Mouse (Mus musculus): Measurements from ENCODE around the gene Sh3glb2. TPM values are rescaled to one million over a fixed set of nuclear protein-coding genes. Genes with fewer than 3 reads are reported as not detected.
A peak's percentile ranks its signal among the peaks of the same experiment; 100 is the strongest.

Sh3glb2 gene
- polyA plus RNA-seq, 1 experiment from 2014 or later: 20.9 TPM

DNA sequence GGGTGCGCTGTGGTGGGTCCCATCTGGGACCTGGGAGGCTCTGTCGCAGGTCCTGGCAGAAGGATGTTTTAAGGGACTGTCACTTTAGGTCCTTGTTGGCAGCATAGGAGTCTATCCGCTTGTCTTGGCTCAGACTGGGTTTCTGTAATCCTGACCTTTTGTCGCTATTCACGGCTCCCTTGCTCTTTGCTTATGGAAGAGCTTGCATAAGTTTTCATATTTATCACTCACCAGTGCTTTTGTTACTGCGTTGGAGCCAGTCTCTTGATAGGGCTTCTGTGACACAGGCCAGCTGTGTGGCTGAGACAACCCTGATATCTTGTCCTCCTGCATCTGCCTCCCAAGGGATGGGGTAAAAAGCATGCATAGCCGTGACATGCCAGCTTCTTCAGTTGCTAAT is 20.2 kb upstream of the Sh3glb2 start:
- 65% methylated on average over 7 of the region's 7 CpGs for WGBS (ENCODE audit: insufficient replicate concordance)
- DNase-seq (no peak), ATAC-seq (ENCODE audit: low read depth) (peak; percentile 59)
- Histone ChIP-seq H3K9ac (peak overlapping the region; percentile 44), H3K27ac (peak overlapping the region; percentile 85), H3K9me3 (replicated peaks) (no peaks in the 10 kb centered on the region), H3K27me3 (no peaks in the 10 kb centered on the region), H3K4me2 (no peak overlapping the region), H3K36me3 (peaks cover 84% of the 10 kb centered on the region), H3K4me1 (replicated peaks) (peaks cover 55% of the 10 kb centered on the region), H3K4me3 (replicated peaks) (no peak overlapping the region)

GRCm38 (mm10) chr2:30377721-30378120 is 18.6 kb upstream of the Sh3glb2 start:
- H3K27me3 ChIP-seq: no peaks in the 10 kb centered on the region
- peaks cover 46% of the 10 kb centered on the region for H3K4me1 ChIP-seq (replicated peaks)
- H3K4me2 ChIP-seq: no peak overlapping the region
- peaks cover 82% of the 10 kb centered on the region for H3K36me3 ChIP-seq
- no peak for ATAC-seq (ENCODE audit: low read depth)
- no peaks in the 10 kb centered on the region for H3K9me3 ChIP-seq (replicated peaks)
- H3K9ac ChIP-seq: no peak overlapping the region
- H3K27ac ChIP-seq: no peak overlapping the region; the same call in 1 of the 2 replicates
- 75% methylated on average over 5 of the region's 5 CpGs for WGBS (ENCODE audit: insufficient replicate concordance)
- H3K4me3 ChIP-seq (replicated peaks): no peak overlapping the region
- DNase-seq: no peak

GRCm38 (mm10) chr2:30375893-30376292 is 16.8 kb upstream of the Sh3glb2 start:
- 79% methylated on average over 10 of the region's 10 CpGs for WGBS (ENCODE audit: insufficient replicate concordance)
- Histone ChIP-seq H3K4me3 (replicated peaks) (no peak overlapping the region), H3K4me2 (no peak overlapping the region), H3K4me1 (replicated peaks) (peaks cover 33% of the 10 kb centered on the region), H3K27ac (no peak overlapping the region), H3K36me3 (peaks cover 82% of the 10 kb centered on the region), H3K27me3 (no peaks in the 10 kb centered on the region), H3K9me3 (replicated peaks) (no peaks in the 10 kb centered on the region), H3K9ac (no peak overlapping the region)
- no peak for DNase-seq
- no peak for ATAC-seq (ENCODE audit: low read depth)

DNA sequence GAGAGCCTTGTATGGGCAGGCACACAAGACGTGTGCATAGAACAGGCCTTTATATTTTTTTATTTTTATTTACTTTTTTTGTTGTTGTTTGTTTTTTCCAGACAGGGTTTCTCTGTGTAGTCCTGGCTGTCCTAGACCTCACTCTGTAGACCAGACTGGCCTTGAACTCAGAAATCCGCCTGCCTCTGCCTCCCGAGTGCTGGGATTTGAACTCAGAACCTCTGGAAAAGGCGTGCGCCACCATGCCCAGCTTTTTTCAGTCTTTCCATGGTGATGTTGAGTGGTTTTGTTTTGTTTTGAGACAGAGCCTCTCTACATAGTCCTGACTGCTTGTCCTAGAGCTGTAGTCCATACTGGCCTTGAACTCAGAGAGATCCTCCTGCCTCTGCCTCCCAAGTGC is 13.6 kb upstream of the Sh3glb2 start:
- Histone ChIP-seq H3K27me3 (no peaks in the 10 kb centered on the region), H3K9me3 (replicated peaks) (no peaks in the 10 kb centered on the region), H3K4me3 (replicated peaks) (no peak overlapping the region), H3K4me1 (replicated peaks) (0 out of 2 replicates have a peak, but pooled peaks cover 5% of the 10 kb centered on the region), H3K9ac (no peak overlapping the region), H3K4me2 (no peak overlapping the region), H3K27ac (no peak overlapping the region), H3K36me3 (peaks cover 92% of the 10 kb centered on the region)
- DNase-seq: no peak
- 88% methylated on average over 5 of the region's 5 CpGs for WGBS (ENCODE audit: insufficient replicate concordance)
- no peak for ATAC-seq (ENCODE audit: low read depth)

GRCm38 (mm10) chr2:30371544-30371943 is 12.4 kb upstream of the Sh3glb2 start:
- Histone ChIP-seq H3K4me3 (replicated peaks) (no peak overlapping the region), H3K9me3 (replicated peaks) (no peaks in the 10 kb centered on the region), H3K36me3 (peaks cover 89% of the 10 kb centered on the region), H3K27me3 (no peaks in the 10 kb centered on the region), H3K4me2 (no peak overlapping the region), H3K4me1 (replicated peaks) (peaks cover 5% of the 10 kb centered on the region; the same call in 1 of the 2 replicates), H3K9ac (no peak overlapping the region), H3K27ac (no peak overlapping the region)
- DNase-seq (no peak), ATAC-seq (ENCODE audit: low read depth) (no peak)
- WGBS (ENCODE audit: insufficient replicate concordance): 88% methylated on average over 8 of the region's 8 CpGs

GRCm38 (mm10) chr2:30366203-30366602 is 7.1 kb upstream of the Sh3glb2 start:
- H3K9ac ChIP-seq: no peak overlapping the region
- H3K4me3 ChIP-seq (replicated peaks): no peak overlapping the region
- H3K4me1 ChIP-seq (replicated peaks): peaks cover 34% of the 10 kb centered on the region
- H3K4me2 ChIP-seq: peak overlapping the region; percentile 94; the same call in 1 of the 2 replicates
- DNase-seq: no peak
- peaks cover 5% of the 10 kb centered on the region; the same call in 1 of the 2 replicates for H3K9me3 ChIP-seq (replicated peaks)
- no peaks in the 10 kb centered on the region for H3K27me3 ChIP-seq
- WGBS (ENCODE audit: insufficient replicate concordance): 68% methylated on average over 5 of the region's 5 CpGs
- ATAC-seq (ENCODE audit: low read depth): no peak
- H3K27ac ChIP-seq: peak overlapping the region; percentile 53
- H3K36me3 ChIP-seq: peaks cover 44% of the 10 kb centered on the region

- ATAC-seq (ENCODE audit: low read depth) (no peak), DNase-seq (no peak)
- H3K27me3 ChIP-seq: no peaks in the 10 kb centered on the region
- WGBS (ENCODE audit: insufficient replicate concordance): 77% methylated on average over 2 of the region's 2 CpGs
- H3K4me1 ChIP-seq (replicated peaks): peaks cover 30% of the 10 kb centered on the region
- H3K27ac ChIP-seq: peak overlapping the region; percentile 76
- peak overlapping the region; percentile 73 for H3K4me3 ChIP-seq (replicated peaks)
- peak overlapping the region; percentile 94 for H3K4me2 ChIP-seq
- peaks cover 5% of the 10 kb centered on the region; the same call in 1 of the 2 replicates for H3K9me3 ChIP-seq (replicated peaks)
- peak overlapping the region; percentile 81 for H3K9ac ChIP-seq
- H3K36me3 ChIP-seq: peaks cover 37% of the 10 kb centered on the region
Observed at GRCm38 (mm10) chr2:30365281-30366069, 6.3 kb upstream of the Sh3glb2 start.

DNA sequence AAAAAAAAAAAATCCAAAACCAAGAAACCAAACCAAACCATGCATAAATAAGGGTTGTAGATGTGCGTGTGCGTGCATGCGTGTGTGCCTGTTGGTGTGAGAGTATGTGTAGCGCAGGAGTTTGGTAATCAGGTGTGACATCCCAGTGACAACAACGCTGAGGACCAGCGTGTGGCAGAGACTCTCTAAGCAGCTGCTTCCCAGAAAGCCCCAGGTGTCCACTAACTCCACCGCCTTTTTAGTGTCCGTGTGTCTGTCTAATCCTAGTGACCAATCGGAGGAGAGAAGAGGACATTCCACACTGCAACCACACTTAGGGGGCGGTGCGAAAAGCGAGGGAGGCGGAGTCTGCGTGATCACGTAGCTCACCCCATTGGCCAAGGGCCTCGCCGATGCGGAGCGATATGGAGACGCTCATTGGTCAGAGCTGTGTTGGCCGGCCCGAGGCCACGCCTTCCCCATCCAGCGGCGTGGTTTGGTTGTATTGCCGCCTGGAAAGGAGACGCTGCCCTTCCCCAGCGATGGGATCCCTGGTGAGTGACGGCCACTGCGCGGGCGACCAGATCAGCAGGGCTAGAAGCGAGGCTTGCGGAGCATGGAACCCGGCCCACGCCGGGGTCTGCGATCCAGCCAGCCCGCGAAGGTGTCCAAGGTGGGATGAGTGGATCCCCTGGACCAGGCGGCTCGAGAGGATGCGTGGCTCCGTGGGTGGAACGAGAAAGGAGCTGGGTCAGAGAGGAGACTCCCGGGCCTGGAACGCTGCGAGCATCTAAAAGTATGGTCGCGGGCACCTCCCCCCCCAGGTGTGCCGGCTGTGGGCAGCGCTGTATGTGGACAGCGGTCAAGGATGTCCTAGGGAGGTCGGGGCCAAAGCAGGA is 4.9 kb upstream of the Sh3glb2 start, which contains the start of gene Miga2:
Miga2 (plus strand) TSS at position 461 of the 878 bp plus-strand sequence.
- peaks cover 37% of the 10 kb centered on the region for H3K4me1 ChIP-seq (replicated peaks)
- ATAC-seq (ENCODE audit: low read depth) (peak; percentile 96), DNase-seq (peak; percentile 100)
- no peaks in the 10 kb centered on the region for H3K27me3 ChIP-seq
- H3K9me3 ChIP-seq (replicated peaks): peaks cover 5% of the 10 kb centered on the region; the same call in 1 of the 2 replicates
- H3K9ac ChIP-seq: peak within 1 kb of the TSS; percentile 81
- peak within 1 kb of the TSS; percentile 73 for H3K4me3 ChIP-seq (replicated peaks)
- H3K27ac ChIP-seq: peak within 1 kb of the TSS; percentile 76
- peak within 1 kb of the TSS; percentile 94 for H3K4me2 ChIP-seq
- H3K36me3 ChIP-seq: peaks cover 22% of the 10 kb centered on the region
- under 1% methylated on average over 54 of the region's 54 CpGs for WGBS (ENCODE audit: insufficient replicate concordance)

DNA sequence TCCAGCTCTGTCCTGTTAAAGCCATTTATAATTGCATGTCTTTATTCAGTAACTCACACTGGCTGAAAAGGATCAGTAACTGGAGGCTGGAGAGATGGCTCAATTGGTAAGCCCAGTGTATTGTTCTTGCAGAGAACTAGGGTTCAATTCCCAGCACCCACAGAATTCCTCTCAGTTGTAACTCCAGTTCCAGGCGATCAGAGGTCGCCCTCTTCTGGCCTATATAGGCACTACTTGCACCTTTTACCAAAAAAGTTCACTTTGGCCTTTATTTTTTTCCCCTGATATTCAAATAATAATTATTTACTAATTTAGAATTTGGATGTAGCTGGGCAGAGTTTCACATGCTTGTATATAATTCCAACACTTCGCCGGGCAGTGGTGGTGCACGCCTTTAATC is 3.7 kb upstream of the Sh3glb2 start:
- no peak for DNase-seq
- ATAC-seq (ENCODE audit: low read depth): no peak
- H3K9ac ChIP-seq: no peak overlapping the region

DNA sequence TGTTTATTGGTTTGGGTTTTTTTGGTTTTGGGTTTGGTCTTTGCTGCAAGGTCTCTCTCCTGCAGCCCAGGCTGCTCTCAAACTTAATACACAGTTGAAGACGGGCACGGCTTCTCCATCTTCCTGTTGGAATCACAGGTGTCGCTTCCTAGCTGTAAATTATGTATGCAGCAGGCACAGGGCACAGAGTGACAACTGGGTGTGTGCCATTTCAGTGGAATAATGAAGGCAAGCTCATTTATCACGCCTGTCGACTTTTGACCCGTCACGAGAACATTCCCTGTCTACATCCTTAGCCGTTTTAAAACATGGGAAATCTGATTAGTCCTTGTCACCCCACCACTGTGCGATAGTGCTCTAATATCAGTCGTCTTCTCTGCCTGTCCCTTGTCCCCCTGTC is 1.5 kb upstream of the Sh3glb2 start:
- DNase-seq (no peak), ATAC-seq (ENCODE audit: low read depth) (no peak)
- Histone ChIP-seq H3K9me3 (replicated peaks) (peaks cover 5% of the 10 kb centered on the region; the same call in 1 of the 2 replicates), H3K4me1 (replicated peaks) (peaks cover 57% of the 10 kb centered on the region), H3K4me2 (no peak overlapping the region), H3K27ac (no peak overlapping the region), H3K4me3 (replicated peaks) (no peak overlapping the region), H3K36me3 (no peaks in the 10 kb centered on the region), H3K27me3 (no peaks in the 10 kb centered on the region), H3K9ac (no peak overlapping the region)
- 82% methylated on average over 10 of the region's 10 CpGs for WGBS (ENCODE audit: insufficient replicate concordance)

More for the DNA sequence above, 3.7 kb upstream of the Sh3glb2 start:
- H3K36me3 ChIP-seq: peaks cover 10% of the 10 kb centered on the region
- no peak overlapping the region for H3K4me3 ChIP-seq (replicated peaks)
- no peaks in the 10 kb centered on the region for H3K27me3 ChIP-seq
- H3K4me1 ChIP-seq (replicated peaks): peaks cover 47% of the 10 kb centered on the region
- WGBS (ENCODE audit: insufficient replicate concordance): 76% methylated on average over 5 of the region's 5 CpGs
- peaks cover 5% of the 10 kb centered on the region; the same call in 1 of the 2 replicates for H3K9me3 ChIP-seq (replicated peaks)
- no peak overlapping the region for H3K27ac ChIP-seq
- H3K4me2 ChIP-seq: no peak overlapping the region

All from liver, embryonic 13.5 days (tissue).